Comparison of ENCODE assay signal across 15 mouse cellular contexts in the genomic region with DNA sequence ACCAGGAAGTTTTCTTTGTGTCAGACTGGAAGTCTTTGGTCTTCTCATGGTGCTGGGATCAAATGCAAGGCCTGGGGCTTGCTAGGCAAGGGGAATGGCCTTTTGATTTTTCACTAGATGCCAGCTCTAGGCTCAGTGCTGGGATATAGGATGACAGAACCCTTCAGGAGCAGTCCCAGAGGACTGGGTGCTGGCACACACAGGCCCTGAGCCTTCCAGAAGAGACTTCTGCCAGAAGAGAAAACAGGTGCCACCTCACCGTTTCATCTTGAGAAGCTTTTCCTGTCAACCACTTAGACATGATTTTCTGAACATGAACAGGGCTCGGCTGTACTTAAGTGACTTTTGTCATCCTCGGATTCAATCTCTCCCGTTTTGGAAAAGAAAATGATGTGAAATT.
"Had no signal": no experiment of that assay in that cellular context is flagged by ENCODE, and none has a peak within 500 bp of the region (broad histone marks: within the 10 kb centered on the region; RNA-seq: fewer than 3 reads in every experiment).

No protein-coding gene starts in this region.

- H3K27ac ChIP-seq: limb, embryonic 15.5 days; liver, embryonic 12.5 days; midbrain, embryonic 10.5 days; neural tube, embryonic 15.5 days had no signal

- H3K9ac ChIP-seq: limb, embryonic 15.5 days; liver, embryonic 12.5 days; lung, embryonic 14.5 days; neural tube, embryonic 15.5 days had no signal

- H3K9me3 ChIP-seq: limb, embryonic 15.5 days; liver, embryonic 12.5 days; midbrain, embryonic 10.5 days; neural tube, embryonic 15.5 days had no signal

- ATAC-seq: liver, embryonic 12.5 days had no signal

- H3K36me3 ChIP-seq: limb, embryonic 15.5 days; liver, embryonic 12.5 days; midbrain, embryonic 10.5 days; neural tube, embryonic 15.5 days had no signal

- H3K4me3 ChIP-seq: limb, embryonic 15.5 days; liver, embryonic 12.5 days; midbrain, embryonic 10.5 days; myocyte; neural tube, embryonic 15.5 days had no signal

- H3K4me2 ChIP-seq: limb, embryonic 15.5 days; liver, embryonic 12.5 days; lung, embryonic 14.5 days; neural tube, embryonic 15.5 days had no signal

- DNase-seq: kidney, postnatal 10 days; layer of hippocampus, adult 9-11 months; layer of hippocampus, postnatal 36 days; lung, postnatal 4 days; midbrain, embryonic 14.5 days; right cerebral cortex, adult 18-20 months; right cerebral cortex, postnatal 25 days; spleen, adult 18-20 months; thymus, postnatal 36 days had no signal

- H3K4me1 ChIP-seq: limb, embryonic 15.5 days; liver, embryonic 12.5 days; midbrain, embryonic 10.5 days; neural tube, embryonic 15.5 days had no signal

- H3K27me3 ChIP-seq: limb, embryonic 15.5 days; liver, embryonic 12.5 days; neural tube, embryonic 15.5 days had no signal
